Mouse (Mus musculus): Measurements from ENCODE around the gene Aqp9. TPM values are rescaled to one million over a fixed set of nuclear protein-coding genes. Genes with fewer than 3 reads are reported as not detected.

Aqp9 gene
- polyA plus RNA-seq, 1 experiment, result 0.01 TPM

DNA sequence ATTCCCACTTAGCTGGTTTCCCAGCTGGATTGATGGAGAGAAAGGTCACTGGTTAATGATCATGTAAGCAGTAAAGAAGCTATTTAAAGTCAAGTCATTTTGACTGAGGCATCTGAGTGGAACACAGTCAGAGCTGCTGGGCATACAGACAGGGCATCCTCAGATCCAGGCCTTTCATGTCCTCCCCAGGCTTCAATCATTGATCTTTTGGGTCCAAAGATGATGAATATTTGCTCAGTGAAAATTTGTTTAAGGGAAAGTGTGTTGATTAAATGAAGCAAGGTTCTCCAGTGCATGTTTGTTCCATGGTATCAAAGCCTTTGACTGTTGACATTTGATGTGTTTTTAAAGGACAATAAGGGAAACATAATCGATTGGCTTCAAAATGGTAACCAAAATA is 7.2 kb upstream of the Aqp9 start:
- Histone ChIP-seq H3K79me2 (ENCODE audit: control insufficient read depth, insufficient read depth) (no peaks in the 10 kb centered on the region), H3ac (ENCODE audit: control insufficient read depth, insufficient read length, low read depth) (no peak overlapping the region), H3K36me3 (ENCODE audit: control insufficient read depth, insufficient read depth) (no peaks in the 10 kb centered on the region), H3K79me3 (ENCODE audit: low read depth) (no peaks in the 10 kb centered on the region), H3K27me3 (ENCODE audit: control insufficient read depth, insufficient read depth, insufficient read length) (peaks cover 5% of the 10 kb centered on the region), H3K4me3 (ENCODE audit: insufficient read depth, poor library complexity, severe bottlenecking) (no peak overlapping the region)
- TF ChIP-seq USF1 (IDR thresholded peaks at IDR 0.05; ENCODE audit: low read depth) (no peak), MYOD1 (IDR thresholded peaks at IDR 0.05; ENCODE audit: control insufficient read depth, insufficient read length, low read depth) (no peak), MYOG (IDR thresholded peaks at IDR 0.05; ENCODE audit: control insufficient read depth, extremely low read depth, insufficient read length) (no peak), MAX (IDR thresholded peaks at IDR 0.05) (no peak), CTCF (IDR thresholded peaks at IDR 0.05; ENCODE audit: control insufficient read depth, insufficient read depth, insufficient read length) (no peak)

DNA sequence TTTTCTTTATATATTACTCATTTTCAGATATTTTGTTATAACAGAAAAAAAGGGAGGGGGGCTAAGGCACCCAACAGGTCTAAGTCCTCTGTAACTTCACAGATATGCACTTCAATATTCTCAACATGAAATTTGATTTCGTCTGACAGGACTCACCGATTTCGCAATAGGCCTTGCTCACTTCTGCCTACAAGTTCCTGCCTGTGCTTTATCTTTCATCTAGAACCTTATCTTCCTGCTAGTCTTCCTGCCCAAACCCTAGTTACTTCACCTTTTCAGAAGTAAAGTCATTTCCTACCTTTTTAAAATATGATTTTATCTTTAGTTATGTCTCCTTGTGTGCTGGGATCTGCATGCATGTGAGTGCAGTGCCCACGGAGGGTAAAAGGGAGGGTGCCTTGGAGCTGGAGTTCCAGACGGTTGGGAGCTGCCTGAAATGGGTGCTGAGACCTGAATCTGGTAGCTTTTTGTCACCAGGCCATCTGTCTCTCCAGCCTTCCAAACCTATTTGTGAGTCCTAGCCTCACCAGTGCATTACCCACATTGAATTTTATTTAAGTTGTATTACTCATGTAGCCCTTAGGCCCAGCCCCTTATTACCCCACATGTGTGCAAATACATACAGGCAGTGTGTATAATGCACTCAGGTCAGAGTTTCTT is 6.0 kb upstream of the Aqp9 start:
- H3ac ChIP-seq (ENCODE audit: control insufficient read depth, insufficient read length, low read depth), result no peak overlapping the region
- TF ChIP-seq MAX (IDR thresholded peaks at IDR 0.05) (no peak), USF1 (IDR thresholded peaks at IDR 0.05; ENCODE audit: low read depth) (no peak), MYOD1 (IDR thresholded peaks at IDR 0.05; ENCODE audit: control insufficient read depth, insufficient read length, low read depth) (no peak), CEBPB (IDR thresholded peaks at IDR 0.05; ENCODE audit: low read depth) (peak; percentile 64), FOSL1 (IDR thresholded peaks at IDR 0.05; ENCODE audit: insufficient read depth, low read length, poor library complexity, severe bottlenecking) (no peak), MYOG (IDR thresholded peaks at IDR 0.05; ENCODE audit: control insufficient read depth, extremely low read depth, insufficient read length) (no peak)
- no peaks in the 10 kb centered on the region for H3K79me3 ChIP-seq (ENCODE audit: low read depth)
- no peaks in the 10 kb centered on the region for H3K36me3 ChIP-seq (ENCODE audit: control insufficient read depth, insufficient read depth)
- H3K79me2 ChIP-seq (ENCODE audit: control insufficient read depth, insufficient read depth), result no peaks in the 10 kb centered on the region
- H3K4me3 ChIP-seq (ENCODE audit: insufficient read depth, poor library complexity, severe bottlenecking), result no peak overlapping the region
- H3K27me3 ChIP-seq (ENCODE audit: control insufficient read depth, insufficient read depth, insufficient read length), result peaks cover 5% of the 10 kb centered on the region

- TF ChIP-seq MYOG (IDR thresholded peaks at IDR 0.05; ENCODE audit: control insufficient read depth, extremely low read depth, insufficient read length) (no peak), MAX (IDR thresholded peaks at IDR 0.05) (no peak)
- no peaks in the 10 kb centered on the region for H3K79me2 ChIP-seq (ENCODE audit: control insufficient read depth, insufficient read depth)
These were observed 5.1 kb upstream of the Aqp9 start for GRCm38 (mm10) chr9:71173533-71173932.

DNA sequence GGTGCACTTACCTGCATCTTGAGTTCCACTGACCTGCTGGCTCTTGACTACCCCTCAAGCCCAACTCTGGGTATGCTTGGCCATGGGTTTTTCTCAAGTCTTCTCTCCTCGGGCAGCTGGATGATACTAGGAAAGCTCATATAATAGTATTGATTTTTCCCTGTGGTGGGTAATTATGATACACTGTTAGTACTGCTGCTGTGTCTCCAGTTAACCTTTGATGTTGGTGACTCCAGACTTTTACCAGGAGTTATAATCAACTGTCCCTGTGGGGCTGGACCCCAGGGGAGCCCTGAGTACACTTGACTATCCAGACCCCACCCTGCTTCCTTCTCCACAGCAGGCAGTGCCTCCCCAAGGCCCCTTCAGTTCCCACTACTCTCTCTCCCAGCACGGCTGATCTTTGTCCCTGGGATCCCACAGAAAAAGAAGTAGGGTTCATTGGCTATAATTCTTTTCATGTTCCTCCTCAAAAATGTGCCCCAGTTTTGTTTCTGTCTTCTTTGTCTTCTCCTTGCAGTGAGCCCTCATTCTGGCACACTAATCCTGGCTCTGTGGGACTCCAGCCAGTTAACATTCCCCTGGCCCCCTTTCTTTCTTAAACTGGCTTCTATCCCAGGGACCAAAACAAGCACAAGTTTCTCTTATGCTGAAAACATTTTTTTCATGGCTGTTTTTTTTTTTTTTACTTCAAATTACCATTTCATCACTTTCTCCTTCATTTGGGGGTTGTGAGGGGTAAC is 838 bp downstream of the Aqp9 start:
- H3ac ChIP-seq (ENCODE audit: control insufficient read depth, insufficient read length, low read depth), result no peak overlapping the region
- H3K27me3 ChIP-seq (ENCODE audit: control insufficient read depth, insufficient read depth, insufficient read length), result peaks cover 16% of the 10 kb centered on the region
- no peak for TF ChIP-seq CTCF (IDR thresholded peaks at IDR 0.05; ENCODE audit: control insufficient read depth, insufficient read depth, insufficient read length)
- TF ChIP-seq MYOD1 (IDR thresholded peaks at IDR 0.05; ENCODE audit: control insufficient read depth, insufficient read length, low read depth), result no peak
- TF ChIP-seq USF1 (IDR thresholded peaks at IDR 0.05; ENCODE audit: low read depth), result no peak
- TF ChIP-seq CEBPB (IDR thresholded peaks at IDR 0.05; ENCODE audit: low read depth), result no peak
- TF ChIP-seq FOSL1 (IDR thresholded peaks at IDR 0.05; ENCODE audit: insufficient read depth, low read length, poor library complexity, severe bottlenecking), result no peak
- no peak for TF ChIP-seq MYOG (IDR thresholded peaks at IDR 0.05; ENCODE audit: control insufficient read depth, extremely low read depth, insufficient read length)
- TF ChIP-seq MAX (IDR thresholded peaks at IDR 0.05), result no peak
- H3K4me3 ChIP-seq (ENCODE audit: insufficient read depth, poor library complexity, severe bottlenecking), result no peak overlapping the region
- no peaks in the 10 kb centered on the region for H3K79me3 ChIP-seq (ENCODE audit: low read depth)
- H3K36me3 ChIP-seq (ENCODE audit: control insufficient read depth, insufficient read depth), result no peaks in the 10 kb centered on the region
- H3K79me2 ChIP-seq (ENCODE audit: control insufficient read depth, insufficient read depth), result no peaks in the 10 kb centered on the region

More at GRCm38 (mm10) chr9:71173533-71173932, 5.1 kb upstream of the Aqp9 start:
- H3ac ChIP-seq (ENCODE audit: control insufficient read depth, insufficient read length, low read depth), result no peak overlapping the region
- H3K4me3 ChIP-seq (ENCODE audit: insufficient read depth, poor library complexity, severe bottlenecking), result no peak overlapping the region
- H3K27me3 ChIP-seq (ENCODE audit: control insufficient read depth, insufficient read depth, insufficient read length), result peaks cover 8% of the 10 kb centered on the region
- H3K36me3 ChIP-seq (ENCODE audit: control insufficient read depth, insufficient read depth), result no peaks in the 10 kb centered on the region
- no peaks in the 10 kb centered on the region for H3K79me3 ChIP-seq (ENCODE audit: low read depth)

- no peak overlapping the region for H3K4me3 ChIP-seq (ENCODE audit: insufficient read depth, poor library complexity, severe bottlenecking)
- H3K79me2 ChIP-seq (ENCODE audit: control insufficient read depth, insufficient read depth), result no peaks in the 10 kb centered on the region
- peaks cover 11% of the 10 kb centered on the region for H3K27me3 ChIP-seq (ENCODE audit: control insufficient read depth, insufficient read depth, insufficient read length)
- no peak for TF ChIP-seq CTCF (IDR thresholded peaks at IDR 0.05; ENCODE audit: control insufficient read depth, insufficient read depth, insufficient read length)
- TF ChIP-seq USF1 (IDR thresholded peaks at IDR 0.05; ENCODE audit: low read depth), result no peak
- no peak for TF ChIP-seq MAX (IDR thresholded peaks at IDR 0.05)
- TF ChIP-seq FOSL1 (IDR thresholded peaks at IDR 0.05; ENCODE audit: insufficient read depth, low read length, poor library complexity, severe bottlenecking), result no peak
- TF ChIP-seq MYOG (IDR thresholded peaks at IDR 0.05; ENCODE audit: control insufficient read depth, extremely low read depth, insufficient read length), result no peak
- TF ChIP-seq MYOD1 (IDR thresholded peaks at IDR 0.05; ENCODE audit: control insufficient read depth, insufficient read length, low read depth), result no peak
- no peak for TF ChIP-seq CEBPB (IDR thresholded peaks at IDR 0.05; ENCODE audit: low read depth)
- H3ac ChIP-seq (ENCODE audit: control insufficient read depth, insufficient read length, low read depth), result no peak overlapping the region
- no peaks in the 10 kb centered on the region for H3K79me3 ChIP-seq (ENCODE audit: low read depth)
- H3K36me3 ChIP-seq (ENCODE audit: control insufficient read depth, insufficient read depth), result no peaks in the 10 kb centered on the region
These were observed 1.5 kb downstream of the Aqp9 start for GRCm38 (mm10) chr9:71166871-71167465.
